Mouse (Mus musculus): ENCODE results near the gene Ier2. TPM values are rescaled to one million over a fixed set of nuclear protein-coding genes. Genes with fewer than 3 reads are reported as not detected.
A peak's percentile ranks its signal among the peaks of the same experiment; 100 is the strongest.

Ier2 gene
- polyA plus RNA-seq, 1 experiment from 2014 or later, result 43.0 TPM

GRCm38 (mm10) chr8:84615666-84616485 lies 46.8 kb downstream of the Ier2 start:
- Histone ChIP-seq H3K9ac (0 out of 2 replicates have a peak overlapping the region, but pooled peaks have one; percentile 28), H3K27me3 (replicated peaks) (peaks cover 70% of the 10 kb centered on the region), H3K9me3 (no peaks in the 10 kb centered on the region), H3K4me1 (peaks cover 12% of the 10 kb centered on the region; the same call in 1 of the 2 replicates), H3K4me2 (no peak overlapping the region), H3K27ac (replicated peaks) (no peak overlapping the region), H3K36me3 (0 out of 2 replicates have a peak, but pooled peaks cover 2% of the 10 kb centered on the region), H3K4me3 (no peak overlapping the region)
- ATAC-seq (ENCODE audit: extremely low read depth, insufficient number of reproducible peaks, low FRiP score, low TSS enrichment), result no peak
- WGBS, result 35% methylated on average over 22 of the region's 22 CpGs

- H3K4me3 ChIP-seq, result no peak overlapping the region
- peaks cover 63% of the 10 kb centered on the region for H3K27me3 ChIP-seq (replicated peaks)
- no peak overlapping the region for H3K27ac ChIP-seq (replicated peaks)
- no peak overlapping the region for H3K4me2 ChIP-seq
- peaks cover 12% of the 10 kb centered on the region; the same call in 1 of the 2 replicates for H3K4me1 ChIP-seq
- no peaks in the 10 kb centered on the region for H3K9me3 ChIP-seq
- no peak for ATAC-seq (ENCODE audit: extremely low read depth, insufficient number of reproducible peaks, low FRiP score, low TSS enrichment)
- WGBS, result 32% methylated on average over 16 of the region's 16 CpGs
- H3K36me3 ChIP-seq, result 0 out of 2 replicates have a peak, but pooled peaks cover 2% of the 10 kb centered on the region
- H3K9ac ChIP-seq, result no peak overlapping the region
Observed at GRCm38 (mm10) chr8:84614512-84615223, 48.0 kb downstream of the Ier2 start.

Other genes with a start within 250 kb of the Ier2 start
- gene Trmt1, start 23.5 kb upstream of the Ier2 start, polyA plus RNA-seq (2015; fragmentation: Nextera tagmentation; extraction: Ambion mirVana), result 47.6 and 51.6 TPM in 2 replicates
- gene Nacc1, start 25.0 kb upstream of the Ier2 start, polyA plus RNA-seq (2015; fragmentation: Nextera tagmentation; extraction: Ambion mirVana), result 15.1 and 15.7 TPM in 2 replicates
- 15.4 and 17.1 TPM in 2 replicates for gene Lyl1, start 38.6 kb upstream of the Ier2 start, polyA plus RNA-seq (2015; fragmentation: Nextera tagmentation; extraction: Ambion mirVana)
- gene G430095P16Rik, start 60.2 kb upstream of the Ier2 start, polyA plus RNA-seq (2015; fragmentation: Nextera tagmentation; extraction: Ambion mirVana), result 7.8 and 8.9 TPM in 2 replicates
- 10.0 and 11.7 TPM in 2 replicates for gene Nfix, start 137.5 kb upstream of the Ier2 start, polyA plus RNA-seq (2015; fragmentation: Nextera tagmentation; extraction: Ambion mirVana)
- gene Dand5, start 160.0 kb upstream of the Ier2 start, polyA plus RNA-seq (2015; fragmentation: Nextera tagmentation; extraction: Ambion mirVana), result 6.3 and 6.6 TPM in 2 replicates
- 50.2 and 52.3 TPM in 2 replicates for gene Gadd45gip1, start 168.7 kb upstream of the Ier2 start, polyA plus RNA-seq (2015; fragmentation: Nextera tagmentation; extraction: Ambion mirVana)
- 108 and 123 TPM in 2 replicates for gene Rad23a, start 177.8 kb upstream of the Ier2 start, polyA plus RNA-seq (2015; fragmentation: Nextera tagmentation; extraction: Ambion mirVana)
- 711 and 772 TPM in 2 replicates for gene Calr, start 184.1 kb upstream of the Ier2 start, polyA plus RNA-seq (2015; fragmentation: Nextera tagmentation; extraction: Ambion mirVana)
- gene Farsa, start 194.1 kb upstream of the Ier2 start, polyA plus RNA-seq (2015; fragmentation: Nextera tagmentation; extraction: Ambion mirVana), result 58.3 and 63.1 TPM in 2 replicates
- gene Syce2, start 209.3 kb upstream of the Ier2 start, polyA plus RNA-seq (2015; fragmentation: Nextera tagmentation; extraction: Ambion mirVana), result 37.2 and 38.5 TPM in 2 replicates
- 31.0 and 37.5 TPM in 2 replicates for gene Gcdh, start 231.1 kb upstream of the Ier2 start, polyA plus RNA-seq (2015; fragmentation: Nextera tagmentation; extraction: Ambion mirVana)
- gene Klf1, start 239.1 kb upstream of the Ier2 start, polyA plus RNA-seq (2015; fragmentation: Nextera tagmentation; extraction: Ambion mirVana), result 4.9 and 15.6 TPM in 2 replicates
- 5.3 and 5.9 TPM in 2 replicates for gene Dnase2a, start 245.7 kb upstream of the Ier2 start, polyA plus RNA-seq (2015; fragmentation: Nextera tagmentation; extraction: Ambion mirVana)

All from heart, embryonic 13.5 days (tissue).